Mouse (Mus musculus) urinary bladder, postnatal 10 days (tissue): ENCODE results near the gene Cog5.
"Not testable (repeated sequence)": the region's sequence is repeated elsewhere in the genome, so short reads cannot be mapped to it uniquely, and the experiment has no call there.

Source experiments
- DNase-seq: peaks from one replicate; pipeline ENCODE4 v3.0.0; 2022; ENCODE audit warnings: low spot score

Cog5 gene

DNA sequence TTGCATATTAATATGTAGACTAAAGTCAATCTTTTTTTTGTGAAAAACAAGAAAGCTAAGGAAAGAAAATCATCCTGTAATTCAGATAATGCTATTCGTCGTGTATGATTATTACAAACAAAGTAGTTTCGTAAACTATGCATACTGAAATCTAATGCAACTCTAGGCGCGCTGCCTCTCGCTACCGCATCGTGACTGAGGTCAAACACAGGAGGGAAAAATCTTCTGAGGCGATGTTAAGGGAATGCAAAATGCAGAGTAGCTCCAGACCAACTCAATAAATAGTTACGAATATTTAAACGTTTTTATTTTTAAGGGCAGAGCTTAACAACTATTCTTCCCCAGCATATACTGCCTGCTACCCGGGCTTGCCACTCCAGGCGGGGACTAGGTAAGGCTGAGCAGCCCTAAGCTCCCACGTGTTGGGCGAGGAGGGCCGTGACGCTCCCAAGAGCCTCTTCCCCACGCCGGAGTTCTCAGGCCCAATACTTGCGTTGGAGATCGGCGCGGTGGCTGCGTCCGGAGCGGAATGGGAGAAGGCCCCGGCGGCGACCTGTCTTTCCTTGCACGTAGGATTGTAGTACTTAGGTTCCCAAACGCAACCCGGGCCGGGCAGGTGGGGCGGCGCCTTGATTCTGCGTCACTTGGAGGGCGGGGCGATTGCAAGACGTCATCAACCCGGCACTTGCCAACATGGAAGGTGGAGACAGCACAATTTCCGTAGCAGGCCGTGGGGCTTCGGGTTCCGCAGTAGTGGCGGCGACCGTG lies at the start of gene Cog5, which contains the start of gene Dus4l:
TSS of gene Cog5 (plus strand) at position 673 of the 768 bp plus-strand sequence.
TSS of gene Dus4l (minus strand) at position 630 of the 768 bp plus-strand sequence.
- peak; percentile 91 for DNase-seq

- DNase-seq, result no peak
These were observed 49.8 kb upstream of the Cog5 start for GRCm38 (mm10) chr12:31604894-31605293.

DNA sequence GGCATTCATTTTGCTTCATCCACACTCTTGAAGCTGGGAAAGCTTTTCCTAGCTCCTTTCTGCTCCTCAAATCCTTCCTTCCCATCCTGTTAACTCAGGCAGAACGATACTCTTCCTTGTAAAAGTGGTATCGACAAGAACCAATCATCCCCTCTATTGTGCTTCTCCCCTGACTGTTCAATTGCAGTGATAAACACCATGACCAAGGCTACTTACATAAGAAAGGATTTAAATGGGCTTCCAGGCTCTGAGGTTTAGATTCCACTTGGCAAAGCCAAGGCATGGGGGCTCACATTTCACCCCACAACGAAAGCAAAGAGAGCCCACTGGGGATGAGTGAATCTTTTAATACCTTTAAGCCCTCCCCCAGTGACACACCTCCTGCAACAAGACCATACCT lies 46.5 kb upstream of the Cog5 start:
- DNase-seq, result no peak

DNA sequence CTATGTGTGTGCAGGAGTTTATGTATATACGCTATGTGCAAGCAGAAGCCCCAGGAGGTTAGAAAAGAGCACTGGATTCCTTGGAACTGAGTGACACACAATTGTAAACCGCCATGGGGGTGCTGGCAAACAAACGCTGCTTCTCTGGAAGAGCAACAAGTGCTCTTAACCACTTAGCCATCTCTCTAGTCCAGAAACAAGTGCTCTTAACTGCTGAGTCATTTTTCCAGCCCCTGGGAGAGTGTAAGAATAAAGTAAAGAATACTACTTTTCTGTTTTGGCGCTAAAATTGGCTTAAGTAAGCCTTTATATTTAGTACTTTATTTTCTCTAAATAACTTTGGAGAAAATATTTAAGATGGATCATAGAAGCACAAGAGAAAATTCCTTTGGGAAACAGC lies 41.3 kb upstream of the Cog5 start:
- DNase-seq, result no peak

DNA sequence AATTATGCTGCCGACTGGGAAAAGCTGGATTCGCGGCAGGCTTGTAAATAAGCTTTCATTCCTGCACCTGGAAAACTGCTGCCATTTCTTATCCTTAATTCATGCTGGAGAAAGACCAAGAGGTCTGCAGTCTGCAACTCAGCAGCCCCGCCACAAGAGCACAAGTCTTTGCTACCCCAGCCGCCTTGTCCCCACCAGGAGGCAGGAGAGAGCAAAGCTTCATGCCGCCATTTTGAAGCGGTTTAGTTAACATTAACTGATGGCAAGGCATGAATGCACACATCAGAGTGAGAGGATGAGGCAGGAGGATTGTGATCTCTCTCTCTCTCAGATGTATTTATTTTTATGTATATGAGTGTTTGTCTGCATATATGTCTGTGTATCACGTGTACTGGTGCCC lies 34.6 kb upstream of the Cog5 start:
- DNase-seq, result no peak

GRCm38 (mm10) chr12:31625016-31625415 lies 29.7 kb upstream of the Cog5 start:
- no peak for DNase-seq

DNA sequence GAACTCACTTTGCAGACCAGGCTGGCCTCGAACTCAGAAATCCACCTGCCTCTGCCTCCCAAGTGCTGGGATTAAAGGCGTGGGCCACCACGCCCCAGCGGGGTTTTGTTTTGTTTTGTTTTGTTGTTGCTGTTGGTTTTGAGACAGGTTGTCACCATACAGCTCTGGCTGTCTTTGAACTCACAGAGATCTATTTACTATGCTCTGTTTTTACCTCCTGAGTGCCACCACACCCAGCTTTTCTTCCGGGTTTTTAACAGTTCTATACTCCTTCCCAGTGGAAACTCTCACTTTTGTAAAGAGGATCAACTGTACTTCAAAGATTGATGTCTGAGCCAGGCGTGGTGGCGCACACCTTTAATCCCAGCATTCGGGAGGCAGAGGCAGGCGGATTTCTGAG lies 26.3 kb upstream of the Cog5 start:
- not testable (repeated sequence) for DNase-seq

GRCm38 (mm10) chr12:31633970-31634342 lies 20.7 kb upstream of the Cog5 start:
- DNase-seq, result no peak

DNA sequence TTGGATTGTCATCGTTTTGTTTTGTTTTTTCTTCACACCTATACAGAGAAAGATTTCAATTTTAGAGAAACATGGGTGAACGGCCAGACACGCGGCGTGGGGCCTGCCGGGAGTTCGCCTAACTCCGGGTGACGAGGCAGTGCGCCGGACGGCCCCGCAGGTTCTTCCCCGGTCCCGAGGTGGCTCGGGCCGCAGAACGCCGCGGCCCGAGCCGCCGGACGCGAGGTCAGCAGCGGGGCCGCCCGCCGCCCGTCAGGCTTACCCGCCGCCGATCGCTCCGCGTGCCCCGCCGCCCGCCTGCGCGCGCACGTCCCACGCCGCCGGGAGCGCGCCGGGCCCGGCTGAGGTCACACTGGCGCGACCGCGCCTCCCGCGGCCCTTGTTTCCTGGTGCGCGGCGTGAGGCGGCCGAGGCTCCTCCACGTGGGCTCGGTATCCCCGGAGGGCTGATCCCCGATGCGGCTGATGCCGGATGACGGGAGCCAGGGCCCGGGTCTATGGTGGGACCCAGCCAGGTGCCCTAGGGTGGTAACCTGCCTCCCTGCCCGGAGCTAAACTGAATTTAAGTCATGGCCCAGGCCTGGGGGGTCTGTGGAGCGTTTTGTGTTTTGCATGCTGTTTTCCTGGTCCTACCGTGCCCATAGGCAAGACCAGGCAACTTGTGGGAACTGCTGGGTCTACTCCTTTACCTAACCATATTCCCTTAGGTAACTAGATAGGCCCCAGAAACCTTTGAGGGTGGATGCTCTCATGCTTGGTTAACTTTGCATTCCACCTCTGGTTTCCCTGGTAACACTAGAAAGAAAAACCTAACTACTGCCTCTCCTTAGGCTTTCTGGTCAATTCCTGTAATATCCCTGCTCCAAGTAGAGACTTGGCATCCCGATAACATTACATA lies 20.1 kb upstream of the Cog5 start, which contains the start of gene Bcap29:
TSS of gene Bcap29 (minus strand) at position 316 of the 897 bp plus-strand sequence.
- DNase-seq, result no peak

GRCm38 (mm10) chr12:31635240-31635607 lies 19.4 kb upstream of the Cog5 start:
- no peak for DNase-seq

- DNase-seq, result no peak
These were observed 1.1 kb upstream of the Cog5 start for GRCm38 (mm10) chr12:31653611-31654010.

DNA sequence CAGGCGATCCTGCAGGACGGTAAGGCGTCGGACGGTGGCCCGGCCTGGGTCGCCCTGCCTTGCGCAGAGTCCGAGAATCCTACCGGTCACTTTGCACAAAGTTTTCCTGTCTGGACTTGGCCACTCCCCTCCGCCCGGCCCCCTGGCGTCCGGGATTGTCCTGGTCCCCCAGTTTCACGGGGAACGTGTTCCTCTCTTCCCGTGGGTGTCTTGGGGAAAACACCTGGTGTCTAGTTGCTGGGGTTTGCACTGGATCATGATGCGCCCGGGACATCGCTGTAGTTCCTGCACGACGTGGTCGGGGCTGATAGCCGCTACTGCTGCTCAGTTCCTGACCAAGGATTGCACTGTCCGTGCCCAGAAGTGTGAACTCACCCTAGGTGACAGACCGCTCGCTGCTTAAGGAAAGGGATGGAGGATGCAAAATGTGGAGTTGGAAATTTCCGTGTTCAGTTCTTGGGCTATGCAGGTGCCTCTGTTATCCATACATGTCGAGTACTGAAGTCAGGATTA lies 352 bp downstream of the Cog5 start:
- DNase-seq, result peak; percentile 17

DNA sequence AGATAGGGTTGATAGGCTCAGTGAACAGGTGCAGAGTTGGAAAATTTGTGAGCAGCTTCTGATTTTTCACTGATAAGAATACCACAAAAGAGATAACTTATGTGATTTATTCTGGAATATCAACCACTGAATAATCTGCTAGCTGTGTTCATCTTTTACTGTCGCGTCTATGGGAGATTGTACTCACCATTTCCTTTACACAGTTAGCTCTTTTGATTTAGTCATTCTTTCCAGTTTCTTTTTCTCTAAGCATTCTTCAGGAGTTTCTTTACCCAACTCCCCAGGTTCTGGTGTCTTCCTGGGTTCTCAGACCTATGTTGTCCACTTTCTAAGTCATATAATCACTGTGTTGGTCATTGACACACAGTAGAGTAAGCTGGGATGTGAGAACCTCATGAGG lies 2.2 kb downstream of the Cog5 start:
- DNase-seq, result no peak

DNA sequence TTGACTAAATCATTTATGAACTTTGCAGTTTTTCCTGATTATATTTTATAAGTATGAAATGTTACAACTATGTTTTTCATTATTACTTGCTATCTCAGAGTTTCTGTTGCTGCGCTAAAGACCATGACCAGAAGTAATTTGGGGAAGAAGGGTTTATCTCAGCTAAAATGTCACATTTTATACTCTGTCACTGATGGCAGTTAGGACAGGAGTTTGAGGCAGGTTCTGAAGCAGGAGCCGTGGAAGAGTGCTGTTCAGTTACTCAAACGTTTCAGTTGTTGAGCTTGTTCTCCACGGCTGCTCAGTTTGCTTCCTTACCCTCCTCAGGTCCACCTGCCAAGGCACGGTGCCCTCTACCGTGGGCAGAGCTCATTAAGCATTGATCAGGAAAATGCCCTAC lies 11.3 kb downstream of the Cog5 start:
- DNase-seq, result no peak

GRCm38 (mm10) chr12:31667187-31667586 lies 12.5 kb downstream of the Cog5 start:
- no peak for DNase-seq

- no peak for DNase-seq
These were observed 32.0 kb downstream of the Cog5 start for GRCm38 (mm10) chr12:31686679-31687078.

DNA sequence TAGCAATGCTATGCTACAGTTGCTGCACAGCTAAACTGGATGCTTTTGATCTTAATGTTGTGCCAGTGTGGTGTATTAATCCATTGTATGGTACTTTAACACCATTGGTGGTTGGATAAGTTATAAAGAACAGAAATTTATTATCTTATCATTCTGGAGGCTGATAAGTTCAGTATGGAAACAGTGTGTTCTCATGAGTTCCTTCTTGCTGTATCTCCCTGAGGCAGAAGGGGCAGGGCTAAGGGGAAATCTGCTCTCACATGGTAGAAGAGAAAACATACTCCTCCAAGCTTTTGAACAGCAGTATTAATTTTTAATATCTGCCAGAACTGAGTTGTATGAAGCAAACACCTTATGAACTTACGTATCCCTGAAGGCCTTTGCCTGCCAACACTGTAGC lies 38.6 kb downstream of the Cog5 start:
- no peak for DNase-seq

GRCm38 (mm10) chr12:31700623-31701347 lies 46.1 kb downstream of the Cog5 start:
- no peak for DNase-seq

GRCm38 (mm10) chr12:31701411-31701810 lies 46.7 kb downstream of the Cog5 start:
- DNase-seq, result no peak

DNA sequence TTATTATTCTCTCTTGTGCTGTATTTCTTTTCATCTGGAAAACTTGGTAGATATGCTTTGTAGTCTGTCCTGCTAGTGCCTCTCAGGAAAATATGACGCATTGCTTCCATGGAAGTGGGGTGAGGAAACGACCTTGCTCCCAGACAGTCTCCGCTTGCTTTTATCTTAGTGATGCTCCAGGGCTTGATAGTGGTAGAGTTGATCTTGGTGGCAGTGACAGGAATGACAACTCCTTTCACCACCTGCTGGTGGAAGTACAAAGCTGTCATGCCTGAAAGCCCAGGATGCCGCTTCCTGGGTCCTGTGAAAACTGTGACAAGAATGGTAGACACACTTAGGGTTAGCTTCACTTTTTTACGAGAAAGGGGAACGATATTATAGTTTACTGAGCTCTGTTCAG lies 49.2 kb downstream of the Cog5 start:
- no peak for DNase-seq

DNA sequence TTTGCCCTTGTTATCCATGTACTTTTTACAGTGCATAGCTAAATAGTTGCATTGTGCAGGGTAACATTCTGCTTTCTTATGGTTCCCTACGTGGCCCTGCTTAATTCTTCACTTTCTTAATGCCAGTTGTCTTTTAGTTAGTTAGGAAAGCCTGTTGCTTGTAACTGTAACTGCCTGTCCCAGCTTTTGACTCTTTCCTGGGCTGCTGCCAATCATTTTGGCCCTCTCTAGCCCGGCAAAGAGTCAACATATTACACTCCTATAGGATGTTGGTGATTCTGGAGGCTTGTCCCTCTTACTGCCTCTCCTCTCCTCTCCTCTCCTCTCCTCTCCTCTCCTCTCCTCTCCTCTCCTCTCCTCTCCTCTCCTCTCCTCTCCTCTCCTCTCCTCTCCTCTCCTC lies 51.5 kb downstream of the Cog5 start:
- DNase-seq, result no peak

GRCm38 (mm10) chr12:31707531-31707930 lies 52.9 kb downstream of the Cog5 start:
- DNase-seq, result no peak
